Mouse (Mus musculus) lung, postnatal 36 days (tissue): ENCODE data around the gene Tmem178b.

ENCODE experiments used
- DNase-seq: peaks from one replicate; pipeline ENCODE4 v3.0.0; 2022; ENCODE audit warnings: mixed read lengths

The Tmem178b gene

DNA sequence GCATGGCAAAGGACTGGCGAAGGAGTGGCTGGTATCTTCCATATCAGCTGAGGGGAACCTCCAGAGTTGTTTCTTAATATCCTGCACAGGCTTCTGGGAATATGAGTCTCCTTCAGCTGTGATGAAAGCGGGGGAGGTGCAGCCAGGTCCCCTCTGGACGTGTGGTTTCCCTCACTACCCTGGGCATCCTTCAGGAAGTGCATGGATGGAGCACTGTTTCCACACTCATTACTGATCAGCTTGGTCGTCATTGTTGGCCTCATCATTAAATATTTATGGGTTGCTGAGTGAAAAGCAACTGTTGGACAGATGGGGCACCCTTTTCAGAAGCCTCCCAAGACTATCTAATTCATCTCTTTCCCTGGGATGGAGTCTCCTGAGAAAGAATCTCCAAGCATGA, 146.3 kb downstream of the Tmem178b start:
- DNase-seq: no peak

DNA sequence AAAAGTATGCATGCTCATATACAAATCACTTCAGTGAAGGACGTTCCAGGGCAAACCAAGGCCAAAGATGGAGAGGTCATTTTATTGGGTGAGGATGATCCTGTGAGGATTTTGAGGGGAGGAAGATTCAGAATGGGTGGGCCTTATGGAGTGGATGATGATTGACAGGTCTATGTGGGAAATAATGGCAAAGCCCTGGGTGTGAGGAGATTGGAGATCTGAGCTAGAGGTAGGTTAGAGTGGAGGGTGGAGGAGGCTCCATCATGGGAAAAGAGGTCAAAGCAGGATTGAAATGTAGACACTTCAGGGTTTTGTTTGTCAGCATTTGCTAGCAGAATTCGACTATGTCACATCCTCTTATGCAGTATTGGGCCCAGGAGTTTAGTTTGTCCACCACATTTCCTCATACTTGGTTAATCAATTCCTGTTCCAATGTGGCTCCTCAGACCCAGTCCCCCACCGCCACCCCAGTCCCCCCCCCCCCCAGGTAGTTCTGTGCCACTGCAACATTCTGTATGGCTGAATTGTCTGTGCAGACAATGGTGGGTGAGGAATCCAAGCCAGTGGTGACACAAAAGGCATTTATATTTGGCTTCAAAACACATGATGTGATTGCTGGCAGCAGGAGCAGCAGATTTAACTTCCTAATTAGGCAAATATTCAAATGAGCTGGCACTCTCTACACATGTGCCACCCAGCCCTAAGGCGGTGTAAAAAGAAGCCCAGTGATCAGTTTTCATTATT, 150.7 kb downstream of the Tmem178b start:
- DNase-seq: no peak

DNA sequence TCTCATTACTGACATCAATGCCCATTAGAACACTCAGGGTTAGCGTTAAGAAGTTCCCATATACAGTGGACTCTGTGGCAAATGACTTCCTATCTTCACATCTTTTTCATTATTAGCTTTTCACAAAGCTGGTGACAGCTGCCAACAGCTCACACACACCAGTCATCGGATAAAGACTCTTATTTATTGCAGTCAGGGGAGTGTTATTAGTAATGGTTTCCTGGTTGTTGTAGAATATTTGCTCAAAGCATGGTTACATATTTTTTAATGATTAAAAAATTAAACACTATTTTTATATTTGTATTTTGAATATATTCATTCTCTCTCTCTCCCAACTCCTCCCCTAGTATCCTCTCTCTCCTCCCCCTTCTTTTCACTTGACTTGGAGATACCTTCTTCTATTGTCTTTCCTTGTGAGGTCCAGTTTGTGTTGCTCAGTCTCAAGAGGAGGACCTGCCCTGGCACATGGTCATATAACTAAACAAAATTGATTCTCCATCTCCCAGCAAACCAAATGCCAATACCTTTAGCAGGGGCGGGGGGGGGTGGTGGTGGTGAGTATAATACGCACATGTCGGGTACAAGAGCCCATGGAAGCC, 151.4 kb downstream of the Tmem178b start:
- no peak for DNase-seq

DNA sequence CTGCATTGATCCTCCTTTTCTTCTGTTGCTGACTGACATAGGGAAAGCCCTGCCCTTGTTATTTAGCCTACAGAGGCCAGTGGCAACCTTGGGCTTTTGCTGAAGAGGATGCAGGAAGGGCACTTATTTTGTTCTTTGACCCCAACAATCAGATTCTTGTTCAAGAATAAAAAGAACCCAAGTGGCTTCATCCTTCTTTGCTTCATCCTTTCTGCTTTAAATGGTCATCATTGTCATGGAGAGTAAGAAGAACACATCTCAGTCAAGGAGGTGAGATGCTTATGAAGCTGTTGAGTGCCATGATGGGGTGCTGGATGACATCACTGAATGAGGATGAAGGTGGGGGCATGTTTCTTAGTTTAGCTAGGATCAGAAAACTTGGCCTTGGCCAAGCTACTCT, 159.8 kb downstream of the Tmem178b start:
- DNase-seq: no peak

DNA sequence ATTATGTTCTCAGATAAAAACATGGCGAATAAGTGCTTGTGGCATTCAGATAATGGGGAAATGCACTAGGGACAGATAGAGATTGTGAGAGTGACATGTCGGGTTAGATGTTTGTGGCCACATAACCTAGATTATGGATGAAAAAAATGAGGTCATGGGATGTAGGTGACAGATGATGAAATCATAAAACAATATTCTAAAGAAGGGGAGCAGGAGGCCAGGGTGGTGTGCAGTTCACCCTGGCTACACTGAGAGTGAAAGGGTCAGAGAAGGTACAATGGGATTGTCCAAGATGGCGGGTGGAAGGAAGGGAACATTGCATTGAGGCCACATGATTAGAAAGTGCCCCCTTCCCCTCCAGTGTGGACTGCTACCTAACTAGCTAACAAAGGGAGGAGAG, 160.9 kb downstream of the Tmem178b start:
- DNase-seq: no peak

DNA sequence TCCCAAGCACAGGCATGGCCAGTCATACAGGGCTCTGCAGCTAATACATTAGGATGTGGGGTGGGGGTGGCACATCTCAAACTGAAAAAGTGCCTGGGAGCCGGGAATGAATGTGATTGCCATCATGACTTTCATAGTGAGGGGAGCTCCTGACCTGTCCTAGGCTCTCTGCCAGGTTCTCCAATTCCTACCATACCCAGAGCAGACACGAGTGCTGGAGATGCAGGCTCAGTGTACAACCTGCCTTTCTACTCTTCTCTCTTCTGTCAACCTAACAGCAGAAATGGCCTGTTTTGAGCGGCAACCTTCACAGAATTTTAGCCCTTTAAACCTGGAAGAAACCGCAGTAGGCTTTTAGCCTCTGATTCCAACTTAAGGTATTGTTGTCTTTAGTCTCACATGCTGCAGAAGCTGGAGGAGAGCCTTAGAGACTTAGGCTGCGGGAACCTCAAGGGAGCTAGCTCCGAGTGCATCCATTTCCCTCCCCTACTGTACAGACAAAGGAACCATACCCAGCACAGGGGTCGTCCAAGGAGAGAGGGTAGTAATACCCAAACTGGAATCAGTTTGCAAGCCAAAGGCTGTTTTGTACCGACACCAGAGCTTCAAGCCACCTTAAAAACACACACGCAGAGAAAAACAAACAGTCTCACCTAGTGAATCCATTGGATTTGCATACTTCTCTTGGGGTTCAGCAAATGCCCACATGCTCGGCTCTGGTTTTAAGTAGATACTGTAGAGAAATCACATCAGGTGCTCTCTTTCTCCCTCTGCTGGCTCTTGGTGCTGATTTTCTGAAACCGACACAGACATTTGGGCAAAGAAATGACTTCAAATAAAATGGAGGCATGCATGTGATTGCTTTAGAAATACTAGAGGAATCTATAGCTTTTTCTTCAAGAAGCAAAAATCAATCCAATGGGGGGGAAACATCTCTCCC, 176.2 kb downstream of the Tmem178b start:
- DNase-seq: peak; percentile 2

DNA sequence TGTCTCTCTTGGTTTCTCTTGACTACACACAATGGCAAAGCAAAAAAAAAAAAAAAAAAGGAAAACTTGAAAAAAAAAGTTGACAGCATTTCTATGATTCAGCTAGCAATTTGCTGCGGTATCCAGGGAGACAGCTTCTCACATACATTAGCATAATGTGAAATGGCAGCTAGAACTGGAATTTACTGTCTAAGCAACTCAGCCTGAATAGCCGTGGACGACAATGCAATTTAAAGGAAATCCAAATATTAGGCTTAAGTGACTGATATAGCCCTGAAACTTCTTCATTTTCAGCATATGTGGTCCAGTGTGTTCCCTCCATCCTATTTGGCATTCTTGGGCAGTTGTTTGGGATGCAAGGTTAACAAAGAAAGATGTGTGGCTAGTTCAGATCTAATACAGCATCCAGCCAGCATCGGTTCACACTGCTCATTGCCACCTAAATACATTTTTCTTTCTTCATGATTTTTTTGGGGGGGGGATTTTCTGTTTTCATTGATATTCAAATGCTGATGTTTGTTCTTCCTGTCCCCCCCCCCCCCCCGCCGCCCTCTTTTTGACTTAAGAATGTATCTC, 176.9 kb downstream of the Tmem178b start:
- no peak for DNase-seq

DNA sequence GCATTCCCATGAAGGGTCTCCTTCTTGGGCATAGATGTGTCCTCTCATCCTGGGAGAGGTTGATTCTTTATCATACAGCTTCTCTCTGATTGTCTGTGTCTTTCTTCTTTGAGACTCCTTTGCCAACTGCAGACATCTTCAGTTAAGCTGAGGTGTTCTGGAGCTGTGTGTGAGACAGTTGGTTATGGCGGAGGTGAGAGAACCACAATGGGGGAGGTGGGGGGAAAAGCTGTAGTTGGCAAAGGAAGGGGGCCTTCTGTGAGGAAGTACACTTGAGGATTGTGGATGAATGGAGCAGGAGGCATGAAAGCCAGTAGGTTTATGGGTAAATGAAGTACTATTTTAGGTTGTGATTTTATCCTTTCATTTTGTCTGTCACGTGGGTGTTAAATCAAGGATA, 178.6 kb downstream of the Tmem178b start:
- DNase-seq: no peak

DNA sequence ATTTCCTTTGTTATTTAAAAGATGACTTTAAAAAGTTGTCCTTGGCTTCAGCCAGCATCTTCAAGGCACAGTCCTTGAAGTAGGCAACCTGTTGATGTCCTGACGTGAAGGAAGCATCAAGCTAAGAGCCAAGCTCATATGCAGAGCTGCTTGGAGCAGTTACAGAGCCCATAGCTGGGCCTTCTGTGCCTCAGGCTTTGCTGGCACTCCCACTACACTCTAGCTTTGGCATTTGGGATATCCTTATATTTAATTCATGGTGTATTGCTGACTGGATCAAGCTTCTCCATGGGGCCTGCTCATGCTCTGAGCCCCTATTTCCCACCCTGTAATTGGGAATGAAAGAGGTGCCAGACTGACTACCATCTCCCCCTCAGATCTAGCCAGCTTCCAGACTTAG, 179.5 kb downstream of the Tmem178b start:
- no peak for DNase-seq

DNA sequence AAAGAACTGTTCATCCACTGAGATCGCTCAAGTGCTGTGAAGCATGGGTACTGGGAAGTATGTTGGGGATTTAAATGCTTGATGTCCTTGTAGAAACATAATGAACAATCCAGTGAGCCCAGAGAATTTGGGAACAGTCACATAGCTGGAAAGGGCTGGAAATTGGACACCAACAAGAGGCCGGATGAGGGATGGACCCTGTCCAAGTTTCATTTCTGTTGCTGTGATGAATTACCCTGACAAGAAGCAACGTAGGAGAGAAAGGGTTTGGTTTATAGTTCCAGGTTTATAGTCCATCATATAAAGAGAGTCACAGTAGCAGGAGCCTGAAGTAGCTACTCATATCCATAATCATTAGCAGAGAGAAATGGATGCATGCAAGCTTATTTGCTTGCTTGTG, 186.4 kb downstream of the Tmem178b start:
- no peak for DNase-seq

DNA sequence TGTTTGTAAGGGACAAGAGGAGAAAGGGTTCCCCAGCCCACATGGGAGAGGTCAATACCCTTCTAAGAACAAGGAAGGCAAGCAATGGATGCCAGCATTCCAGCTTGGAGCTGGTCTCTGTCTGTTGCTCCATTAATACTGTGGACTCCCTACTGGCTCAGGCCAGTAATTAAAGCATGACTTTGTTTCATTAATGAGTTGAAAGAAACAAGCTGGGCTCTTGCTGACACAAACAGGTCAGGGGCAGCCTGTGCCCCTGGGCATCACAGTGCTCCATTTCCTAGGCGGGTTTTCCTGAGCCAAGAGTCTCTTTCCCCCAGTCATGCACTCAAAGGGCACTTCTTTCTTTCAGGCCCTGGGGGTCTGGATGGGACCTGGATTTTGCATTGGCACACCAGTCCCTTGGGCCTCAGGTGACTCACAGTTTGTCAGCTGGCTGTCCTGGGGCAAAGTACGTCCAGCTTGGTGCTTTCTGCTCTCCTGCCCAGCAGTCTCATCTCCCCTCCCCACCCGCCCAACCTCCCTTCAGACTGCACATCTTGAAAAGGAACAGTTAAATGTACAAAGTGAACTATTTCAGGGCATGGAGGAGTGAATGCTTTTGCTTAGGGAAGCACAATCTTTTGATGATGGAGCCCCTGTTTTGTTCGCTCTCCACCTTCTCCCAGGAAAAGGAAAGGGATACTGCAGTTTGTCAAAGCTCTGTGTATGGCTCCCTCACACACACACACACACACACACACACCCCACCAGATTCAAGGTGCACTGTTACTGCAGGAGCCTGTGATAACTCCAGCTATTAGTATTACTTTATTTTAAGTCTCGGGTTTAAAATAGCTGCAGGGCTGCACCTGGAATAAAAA, 188.5 kb downstream of the Tmem178b start:
- DNase-seq: no peak

DNA sequence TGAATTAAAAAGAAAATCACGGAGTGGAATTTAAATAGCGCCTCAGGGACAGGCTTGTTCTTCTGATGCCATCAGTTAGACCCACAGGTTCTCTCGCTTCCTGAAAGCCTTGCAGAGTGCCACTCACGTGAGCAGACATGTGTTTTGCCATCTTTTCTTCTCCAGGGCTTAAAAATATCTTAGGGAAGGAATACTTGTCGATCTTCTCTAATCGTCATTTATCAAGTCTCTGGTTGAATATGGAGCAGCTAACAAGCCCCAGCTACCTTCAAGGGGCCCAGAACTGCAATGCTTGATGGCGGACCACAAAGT, 189.1 kb downstream of the Tmem178b start:
- no peak for DNase-seq

DNA sequence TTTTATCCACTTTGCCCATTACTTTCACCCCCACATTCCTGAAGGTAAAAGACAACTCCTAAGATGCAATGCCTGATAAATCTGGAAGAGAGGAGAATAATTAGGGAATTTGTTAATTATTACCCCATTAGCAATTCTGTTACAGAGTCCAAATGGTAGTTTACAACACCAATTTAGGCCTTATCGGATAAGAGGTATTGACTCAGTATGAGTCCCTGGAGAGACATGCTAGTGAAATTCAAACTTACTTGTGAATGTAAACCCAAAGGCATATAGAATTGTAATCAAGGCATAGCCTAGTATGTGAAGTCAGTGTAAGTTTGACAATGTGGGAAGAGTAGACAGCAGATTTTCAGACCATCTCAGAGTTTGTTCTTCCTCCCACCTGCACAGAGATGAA, 190.4 kb downstream of the Tmem178b start:
- DNase-seq: no peak

DNA sequence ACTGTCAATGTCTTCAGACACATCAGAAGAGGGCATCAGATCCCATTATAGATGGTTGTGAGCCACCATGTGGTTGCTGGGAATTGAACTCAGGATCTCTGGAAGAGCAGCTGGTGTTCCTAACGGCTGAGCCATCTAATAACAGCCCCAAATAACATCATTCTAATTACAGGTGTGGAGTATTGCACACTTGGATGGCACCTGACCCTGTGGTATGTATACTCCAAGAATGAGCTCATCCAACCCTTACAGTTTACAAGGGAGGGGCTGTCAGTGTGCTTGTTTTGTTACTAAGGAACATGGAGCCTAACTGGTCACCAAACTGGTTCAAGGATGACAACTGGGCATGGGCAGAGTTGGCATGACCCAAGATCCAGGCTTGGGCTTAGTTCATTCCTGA, 190.8 kb downstream of the Tmem178b start:
- DNase-seq: no peak

DNA sequence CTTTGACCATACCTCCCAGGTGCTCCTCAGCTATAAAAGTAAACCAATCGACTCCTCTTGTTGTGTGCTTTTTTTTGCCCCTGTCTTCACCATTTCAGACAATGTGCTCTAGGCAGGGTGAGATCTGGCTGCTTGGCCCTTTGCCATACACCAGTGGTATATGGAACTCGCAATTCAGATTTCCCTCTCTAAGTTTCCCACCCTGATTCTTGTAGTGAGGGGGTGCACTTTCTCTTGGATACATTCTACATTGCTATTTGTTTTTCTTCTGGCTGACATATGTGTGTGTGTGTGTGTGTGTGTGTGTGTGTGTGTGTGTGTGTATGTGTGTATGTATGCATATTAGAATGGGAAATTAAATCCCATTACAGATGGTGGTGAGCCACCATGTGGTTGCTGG, 191.3 kb downstream of the Tmem178b start:
- no peak for DNase-seq

DNA sequence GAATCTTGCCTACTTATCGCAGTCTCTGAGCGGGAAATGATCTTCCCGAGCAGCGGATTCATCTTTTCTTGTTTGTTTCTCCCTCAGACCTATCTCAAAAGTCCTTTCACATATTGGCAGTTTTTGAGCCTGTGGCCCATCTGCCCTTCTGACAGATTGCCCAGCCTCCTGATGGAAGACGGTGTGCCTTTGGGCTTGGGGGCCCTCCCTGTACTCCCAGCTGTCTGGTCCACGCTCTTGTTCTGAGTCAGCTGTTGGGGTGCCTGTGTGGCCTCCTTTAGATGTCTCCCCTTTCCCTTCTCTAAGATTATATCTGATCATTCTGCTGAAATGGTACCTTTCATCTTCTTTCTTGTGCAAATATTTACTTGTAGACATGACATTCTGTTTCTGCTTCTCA, 195.4 kb downstream of the Tmem178b start:
- DNase-seq: no peak

DNA sequence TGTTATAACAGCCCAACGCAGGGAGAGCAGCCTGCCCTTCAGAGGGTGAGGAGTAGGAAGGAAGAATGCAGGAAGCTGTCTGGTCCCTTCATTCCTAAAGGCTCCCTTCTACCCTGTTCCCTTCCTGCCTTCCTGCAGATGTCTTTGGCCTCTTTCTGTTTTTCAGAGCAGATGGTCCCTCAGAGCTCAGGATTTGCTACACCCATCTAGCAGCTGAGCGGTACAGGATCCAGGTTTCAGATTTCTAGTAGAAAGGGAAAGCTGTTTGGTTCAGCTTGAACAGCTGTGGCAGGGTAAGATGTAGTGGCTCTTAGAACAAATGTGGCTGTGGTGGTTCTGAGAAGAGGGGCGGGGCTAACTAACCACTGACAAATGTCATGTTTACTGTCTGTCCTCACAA, 197.9 kb downstream of the Tmem178b start:
- DNase-seq: no peak

DNA sequence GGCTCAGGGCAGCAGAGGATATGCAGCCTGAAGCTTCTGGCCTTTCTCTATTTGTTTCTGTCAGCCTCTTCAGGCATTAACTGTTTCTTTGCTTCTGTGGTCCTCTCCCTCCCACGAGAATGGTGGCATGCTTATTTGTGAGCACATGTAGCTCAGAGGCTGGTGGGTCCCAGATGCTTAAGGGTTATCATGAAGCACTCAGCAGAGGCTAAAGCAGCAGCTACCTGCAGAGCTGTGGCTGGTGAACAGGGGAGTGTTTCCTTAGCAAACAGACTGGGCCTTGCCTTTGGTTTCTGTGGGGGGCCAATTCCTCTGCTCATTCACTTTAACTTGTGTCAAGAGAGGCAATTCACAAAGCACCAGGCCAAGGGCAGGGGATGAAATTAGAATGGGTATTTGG, 203.0 kb downstream of the Tmem178b start:
- no peak for DNase-seq

DNA sequence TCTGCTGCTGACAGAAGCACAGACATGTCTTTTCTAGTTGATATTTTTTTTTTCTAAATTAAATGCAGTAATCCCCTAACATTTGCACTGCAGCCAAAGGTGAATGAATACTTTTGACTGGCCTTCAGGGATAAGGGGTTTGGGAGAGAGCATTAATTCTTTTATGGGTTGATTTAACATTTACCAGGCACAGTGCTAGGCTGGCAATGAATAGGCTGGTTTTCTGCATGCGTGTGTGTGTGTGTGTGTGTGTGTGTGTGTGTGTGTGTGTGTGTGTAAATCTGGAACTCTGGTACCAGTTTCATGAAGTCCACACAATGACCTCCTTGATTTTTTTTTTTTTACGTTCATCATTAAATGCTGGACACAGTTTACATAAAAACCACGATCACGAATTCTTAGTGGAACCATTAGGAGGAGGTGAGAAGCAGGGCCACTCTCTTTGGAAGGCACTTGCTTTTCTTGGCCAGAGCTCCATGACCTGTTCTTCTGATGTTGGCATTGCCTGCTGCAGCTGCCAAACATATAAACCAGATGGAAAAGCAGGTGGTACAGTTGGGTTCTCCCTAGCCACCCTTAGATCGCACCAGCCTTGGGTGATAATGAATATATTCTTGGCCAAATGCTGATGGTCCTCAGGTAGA, 203.7 kb downstream of the Tmem178b start:
- no peak for DNase-seq

DNA sequence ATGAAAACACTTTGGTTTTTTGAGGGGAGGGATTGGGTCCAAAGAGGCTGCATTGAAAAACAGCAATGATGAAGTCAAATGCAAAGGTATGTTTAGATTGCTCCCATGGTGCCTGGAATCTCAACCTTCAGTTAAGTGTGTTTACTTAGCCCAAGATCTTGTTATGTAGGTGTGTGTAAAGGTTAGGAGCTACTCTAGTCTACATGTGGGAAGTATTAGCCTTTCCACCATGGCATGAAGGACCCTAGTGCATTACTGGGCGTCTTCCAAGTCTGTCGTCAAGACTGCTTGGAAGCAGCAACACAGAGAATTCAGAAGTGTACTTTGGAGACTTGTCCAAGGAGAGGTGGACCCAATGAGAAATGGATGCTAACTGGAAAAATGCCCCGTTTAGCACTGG, 205.3 kb downstream of the Tmem178b start:
- DNase-seq: peak; percentile 38

DNA sequence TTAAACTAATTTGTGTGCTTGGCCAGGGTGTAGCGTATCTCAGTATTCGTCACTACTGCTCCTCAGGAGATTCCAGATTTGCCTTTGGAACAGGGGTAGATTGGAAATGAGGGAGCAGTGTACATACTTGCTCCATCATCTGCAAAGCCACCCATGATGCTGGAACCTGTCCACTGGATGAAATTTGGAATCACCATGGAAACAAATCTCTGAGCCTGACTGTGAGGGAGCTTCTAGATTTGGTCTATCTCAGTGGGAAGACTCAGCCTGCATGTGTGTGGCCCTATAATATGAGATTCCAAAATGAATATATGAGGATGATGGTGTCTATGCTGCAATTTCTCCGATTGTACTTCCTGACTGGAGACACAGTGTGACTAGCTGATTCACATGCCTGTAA, 210.7 kb downstream of the Tmem178b start:
- DNase-seq: no peak

DNA sequence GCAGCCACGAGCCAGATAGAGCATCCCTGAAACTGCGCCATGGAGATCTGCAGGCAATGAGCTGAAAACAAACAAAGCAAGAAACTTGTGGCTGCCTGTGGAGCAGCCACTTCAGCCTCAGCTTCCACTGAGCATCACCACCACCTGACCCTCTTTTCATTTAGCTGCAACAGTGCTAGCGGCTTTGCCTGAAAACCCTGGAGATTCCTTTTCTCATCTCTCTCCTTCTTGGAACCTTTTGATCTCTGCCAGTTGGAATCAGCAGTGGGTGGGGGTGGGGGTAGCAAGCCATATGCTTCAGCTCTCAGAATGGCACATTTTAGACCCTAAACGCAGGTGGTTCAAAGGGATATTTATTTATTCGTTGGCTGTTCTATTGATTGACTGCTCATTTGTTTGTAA, 218.2 kb downstream of the Tmem178b start:
- DNase-seq: no peak
